Mouse (Mus musculus): ENCODE measurements around the gene Nop53.
"Not testable (repeated sequence)": the region's sequence is repeated elsewhere in the genome, so short reads cannot be mapped to it uniquely, and the experiment has no call there.

DNA sequence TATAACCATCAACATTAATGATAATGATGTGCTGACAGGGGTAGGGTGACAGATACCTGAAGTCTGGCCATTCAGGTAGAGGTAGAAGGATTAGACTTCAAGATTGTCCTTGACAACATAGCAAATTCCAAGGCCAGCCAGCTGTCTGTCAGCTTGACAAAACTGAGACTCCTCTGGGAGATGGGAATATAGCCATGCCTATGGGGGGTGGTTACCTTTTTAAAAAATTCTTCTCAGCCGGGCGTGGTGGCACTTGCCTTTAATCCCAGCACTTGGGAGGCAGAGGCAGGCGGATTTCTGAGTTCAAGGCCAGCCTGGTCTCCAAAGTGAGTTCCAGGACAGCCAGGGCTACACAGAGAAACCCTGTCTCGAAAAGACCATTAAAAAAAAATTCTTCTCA, 30.2 kb downstream of the Nop53 start:
- not testable (repeated sequence) for TF ChIP-seq CTCF (IDR thresholded peaks at IDR 0.05; ENCODE audit: insufficient read depth, low read length); POLR2A (IDR thresholded peaks at IDR 0.05; ENCODE audit: borderline replicate concordance, extremely low read depth, low read depth, low read length)

Measured in lung, adult 2 months (tissue).